Mouse (Mus musculus) CH12.LX (cell line): ENCODE results near the gene Bcl9l.

Source experiments
- EP300 ChIP-seq: IDR thresholded peaks from 2 replicates; pipeline ENCODE4 v1.6.1; 2011; ENCODE audit warnings: low read length, improper control_type of control experiment
- HCFC1 ChIP-seq: IDR thresholded peaks from 2 replicates; pipeline ENCODE4 v1.6.1; 2012; ENCODE audit warnings: low read depth, mild to moderate bottlenecking, inconsistent platforms, low read length, improper control_type of control experiment
- MAFK ChIP-seq: IDR thresholded peaks from 2 replicates; pipeline ENCODE4 v1.6.1; 2011; ENCODE audit warnings: low read length, improper control_type of control experiment; ENCODE audit not compliant: insufficient replicate concordance
- MXI1 ChIP-seq: IDR thresholded peaks from 2 replicates; pipeline ENCODE4 v1.6.1; 2011; ENCODE audit warnings: mild to moderate bottlenecking, low read depth, low read length, improper control_type of control experiment
- POLR2A ChIP-seq: IDR thresholded peaks from 2 replicates; pipeline ENCODE4 v1.6.1; 2011; ENCODE audit warnings: low read depth, mild to moderate bottlenecking, improper control_type of control experiment, low read length
- SMC3 ChIP-seq: IDR thresholded peaks from 2 replicates; pipeline ENCODE4 v1.6.1; 2011; ENCODE audit warnings: low read depth, low read length, improper control_type of control experiment
- TCF12 ChIP-seq: IDR thresholded peaks from 2 replicates; pipeline ENCODE4 v1.6.1; 2014; ENCODE audit warnings: low read depth, mild to moderate bottlenecking, inconsistent platforms, low read length, improper control_type of control experiment
- USF1 ChIP-seq: IDR thresholded peaks from 2 replicates; pipeline ENCODE4 v1.6.1; 2014; ENCODE audit warnings: low read depth, mild to moderate bottlenecking, inconsistent platforms, low read length, improper control_type of control experiment

- TF ChIP-seq POLR2A (no peak), SMC3 (no peak), HCFC1 (no peak), MAFK (no peak), USF1 (no peak), MXI1 (no peak), TCF12 (no peak), EP300 (no peak)
Measured at GRCm38 (mm10) chr9:44488416-44488815, 5.8 kb downstream of the Bcl9l start.
